Mouse (Mus musculus): Measurements from ENCODE around the gene Pex7. TPM values are rescaled to one million over a fixed set of nuclear protein-coding genes. Genes with fewer than 3 reads are reported as not detected.
"Not testable (repeated sequence)": the region's sequence is repeated elsewhere in the genome, so short reads cannot be mapped to it uniquely, and the experiment has no call there.

The Pex7 gene
- polyA plus RNA-seq, 1 experiment from 2014 or later, result 30.5 TPM

- Histone ChIP-seq H3K9ac (ENCODE audit: low read length) (no peak overlapping the region), H3K4me3 (ENCODE audit: low read length) (no peak overlapping the region), H3K4me2 (ENCODE audit: low read depth, low read length) (0 out of 2 replicates have a peak overlapping the region, but pooled peaks have one; percentile 40), H3K27me3 (ENCODE audit: control insufficient read depth, insufficient read depth, low read depth, low read length) (peaks cover 3% of the 10 kb centered on the region; the same call in 1 of the 2 replicates), H3K9me3 (ENCODE audit: control insufficient read depth, low read length) (no peaks in the 10 kb centered on the region), H3K4me1 (replicated peaks; ENCODE audit: control insufficient read depth, insufficient read depth, low read length) (peaks cover 17% of the 10 kb centered on the region), H3K36me3 (ENCODE audit: control insufficient read depth, insufficient read depth, low read length) (no peaks in the 10 kb centered on the region), H3K27ac (ENCODE audit: low read length) (no peak overlapping the region)
- 78% methylated on average over 9 of the region's 9 CpGs for WGBS
- ATAC-seq (ENCODE audit: low read depth), result no peak
Observed at GRCm38 (mm10) chr10:19936961-19937708, 29.6 kb upstream of the Pex7 start.

DNA sequence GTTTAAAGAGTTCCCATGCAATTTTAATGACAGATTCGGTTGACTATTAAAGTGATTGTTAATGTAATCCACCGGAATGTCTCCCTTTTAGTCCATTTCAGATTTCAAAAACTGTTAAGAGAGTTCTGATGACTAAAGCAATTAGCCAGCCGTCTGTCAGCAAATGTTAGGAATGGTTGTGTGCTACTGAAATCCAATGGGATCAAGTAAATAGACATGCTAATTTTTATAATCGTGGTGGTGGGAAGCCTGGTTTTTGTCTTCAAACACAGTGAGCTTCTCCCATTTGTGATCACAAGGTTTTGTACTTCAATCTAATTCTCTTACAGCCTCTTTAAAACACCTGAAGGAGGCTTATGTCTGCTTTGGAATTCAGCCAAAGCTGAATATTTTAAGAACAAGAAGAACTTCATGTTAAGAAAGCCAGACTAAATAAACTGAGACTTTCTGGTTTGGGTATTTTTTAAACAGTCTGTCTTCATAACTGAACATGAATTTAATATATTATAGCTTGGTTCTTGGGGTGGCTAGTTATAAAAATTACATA is 28.4 kb upstream of the Pex7 start:
- Histone ChIP-seq H3K36me3 (ENCODE audit: control insufficient read depth, insufficient read depth, low read length) (no peaks in the 10 kb centered on the region), H3K4me3 (ENCODE audit: low read length) (peak overlapping the region; percentile 31), H3K27ac (ENCODE audit: low read length) (no peak overlapping the region), H3K4me1 (replicated peaks; ENCODE audit: control insufficient read depth, insufficient read depth, low read length) (peaks cover 17% of the 10 kb centered on the region), H3K9ac (ENCODE audit: low read length) (no peak overlapping the region), H3K9me3 (ENCODE audit: control insufficient read depth, low read length) (no peaks in the 10 kb centered on the region), H3K4me2 (ENCODE audit: low read depth, low read length) (peak overlapping the region; percentile 98), H3K27me3 (ENCODE audit: control insufficient read depth, insufficient read depth, low read depth, low read length) (peaks cover 3% of the 10 kb centered on the region; the same call in 1 of the 2 replicates)
- ATAC-seq (ENCODE audit: low read depth), result no peak
- 43% methylated on average over 4 of the region's 4 CpGs for WGBS

DNA sequence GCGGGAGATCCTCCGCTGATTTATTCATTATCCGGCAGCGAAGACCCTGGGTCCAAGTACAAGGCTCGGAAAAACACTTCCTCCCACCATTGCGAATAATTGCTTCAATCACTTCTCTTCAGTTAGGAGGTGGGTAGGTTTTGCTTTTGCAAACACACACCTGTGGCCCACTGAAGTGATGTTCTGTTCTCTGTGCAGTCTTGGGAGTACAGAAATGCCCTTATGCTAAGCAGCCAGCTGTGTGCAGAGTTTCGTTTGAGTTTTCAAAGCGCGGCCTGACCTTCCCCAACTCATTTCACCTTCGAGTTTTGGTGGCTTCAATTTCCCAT is 27.8 kb upstream of the Pex7 start:
- Histone ChIP-seq H3K9me3 (ENCODE audit: control insufficient read depth, low read length) (no peaks in the 10 kb centered on the region), H3K36me3 (ENCODE audit: control insufficient read depth, insufficient read depth, low read length) (no peaks in the 10 kb centered on the region), H3K9ac (ENCODE audit: low read length) (peak overlapping the region; percentile 79), H3K4me3 (ENCODE audit: low read length) (peak overlapping the region; percentile 79), H3K4me1 (replicated peaks; ENCODE audit: control insufficient read depth, insufficient read depth, low read length) (peaks cover 14% of the 10 kb centered on the region), H3K27ac (ENCODE audit: low read length) (no peak overlapping the region), H3K27me3 (ENCODE audit: control insufficient read depth, insufficient read depth, low read depth, low read length) (peaks cover 3% of the 10 kb centered on the region; the same call in 1 of the 2 replicates), H3K4me2 (ENCODE audit: low read depth, low read length) (peak overlapping the region; percentile 98)
- no peak for ATAC-seq (ENCODE audit: low read depth)
- WGBS, result 6% methylated on average over 10 of the region's 10 CpGs

GRCm38 (mm10) chr10:19934384-19935294 is 27.1 kb upstream of the Pex7 start, which contains the start of gene Map3k5:
Map3k5 (plus strand) TSS chr10:19934472.
- Histone ChIP-seq H3K4me1 (replicated peaks; ENCODE audit: control insufficient read depth, insufficient read depth, low read length) (peaks cover 14% of the 10 kb centered on the region), H3K36me3 (ENCODE audit: control insufficient read depth, insufficient read depth, low read length) (no peaks in the 10 kb centered on the region), H3K9ac (ENCODE audit: low read length) (peak within 1 kb of the TSS; percentile 79), H3K4me2 (ENCODE audit: low read depth, low read length) (peak within 1 kb of the TSS; percentile 98), H3K4me3 (ENCODE audit: low read length) (peak within 1 kb of the TSS; percentile 79), H3K27me3 (ENCODE audit: control insufficient read depth, insufficient read depth, low read depth, low read length) (peaks cover 3% of the 10 kb centered on the region; the same call in 1 of the 2 replicates), H3K27ac (ENCODE audit: low read length) (peak within 1 kb of the TSS; percentile 84), H3K9me3 (ENCODE audit: control insufficient read depth, low read length) (no peaks in the 10 kb centered on the region)
- peak; percentile 76 for ATAC-seq (ENCODE audit: low read depth)
- WGBS, result under 1% methylated on average over 51 of the region's 95 CpGs

DNA sequence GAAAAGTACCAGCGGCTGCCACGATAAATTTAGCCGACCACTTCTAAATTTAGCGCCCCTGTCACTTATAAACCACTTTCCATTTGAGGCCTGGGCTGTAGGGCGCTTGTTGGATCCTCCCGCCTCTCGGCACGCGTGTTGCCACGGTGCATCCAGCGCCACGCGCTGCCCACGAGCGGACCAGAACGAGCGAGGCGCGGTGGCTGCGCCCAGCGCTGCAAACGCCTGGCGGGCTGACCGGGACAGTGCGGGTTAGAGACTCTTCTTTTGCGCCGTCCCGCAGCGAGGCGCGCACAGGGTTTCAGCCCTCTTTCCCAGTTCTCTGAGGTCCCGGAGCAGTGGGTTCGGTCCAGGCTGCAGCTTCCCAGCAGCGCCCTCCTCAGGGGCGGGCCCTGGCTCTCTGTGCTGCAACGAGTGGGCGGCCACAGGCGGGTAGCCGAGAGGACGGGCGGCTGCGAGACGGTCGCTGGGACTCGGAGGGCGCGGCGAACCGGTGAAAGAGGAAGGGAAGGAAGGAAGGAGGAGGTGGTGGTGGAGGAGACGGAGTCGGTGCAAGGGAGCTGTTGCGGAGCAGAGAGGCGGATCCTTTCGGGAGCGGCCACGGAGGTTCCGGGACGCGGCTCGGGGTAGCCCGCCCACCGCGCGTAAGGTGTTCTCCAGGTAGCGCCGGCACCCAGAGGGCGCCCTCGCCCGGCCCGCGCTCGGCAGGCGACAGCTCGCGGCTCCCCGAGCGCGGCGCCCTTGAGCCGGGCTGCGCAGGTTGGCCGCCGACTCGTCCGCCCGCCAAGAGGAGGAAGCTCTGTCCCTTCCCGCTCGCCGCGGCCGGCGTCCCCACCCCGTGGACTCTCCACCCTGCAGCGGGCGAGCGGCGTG is 26.3 kb upstream of the Pex7 start:
- H3K27me3 ChIP-seq (ENCODE audit: control insufficient read depth, insufficient read depth, low read depth, low read length), result peaks cover 3% of the 10 kb centered on the region; the same call in 1 of the 2 replicates
- peak; percentile 92 for ATAC-seq (ENCODE audit: low read depth)
- H3K9me3 ChIP-seq (ENCODE audit: control insufficient read depth, low read length), result no peaks in the 10 kb centered on the region
- H3K27ac ChIP-seq (ENCODE audit: low read length), result peak overlapping the region; percentile 84
- H3K4me1 ChIP-seq (replicated peaks; ENCODE audit: control insufficient read depth, insufficient read depth, low read length), result peaks cover 11% of the 10 kb centered on the region
- peak overlapping the region; percentile 98 for H3K4me2 ChIP-seq (ENCODE audit: low read depth, low read length)
- peak overlapping the region; percentile 79 for H3K4me3 ChIP-seq (ENCODE audit: low read length)
- H3K36me3 ChIP-seq (ENCODE audit: control insufficient read depth, insufficient read depth, low read length), result no peaks in the 10 kb centered on the region
- 1% methylated on average over 79 of the region's 97 CpGs for whole genome bisulfite sequencing
- H3K9ac ChIP-seq (ENCODE audit: low read length), result peak overlapping the region; percentile 79

DNA sequence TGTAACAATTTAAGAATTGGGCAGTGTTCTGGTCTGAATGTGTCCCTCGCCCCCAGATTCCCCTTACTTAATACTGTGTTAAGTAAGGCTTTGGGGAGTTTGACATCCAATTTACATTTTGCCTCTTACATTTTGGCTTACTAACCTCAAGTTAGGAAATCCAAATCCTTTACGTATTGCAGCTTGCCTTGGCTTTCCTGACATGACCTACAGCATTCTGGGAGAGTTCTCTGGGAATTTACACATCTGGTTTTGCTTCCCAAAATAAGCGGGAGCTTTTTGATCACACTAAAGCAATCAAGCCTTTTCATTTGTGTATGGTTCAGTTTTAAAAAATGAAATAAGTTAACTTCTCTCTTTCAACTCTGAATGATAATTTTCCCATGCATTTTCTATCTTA is 25.5 kb upstream of the Pex7 start:
- Histone ChIP-seq H3K9ac (ENCODE audit: low read length) (no peak overlapping the region), H3K9me3 (ENCODE audit: control insufficient read depth, low read length) (no peaks in the 10 kb centered on the region), H3K4me2 (ENCODE audit: low read depth, low read length) (peak overlapping the region; percentile 98), H3K36me3 (ENCODE audit: control insufficient read depth, insufficient read depth, low read length) (no peaks in the 10 kb centered on the region), H3K4me1 (replicated peaks; ENCODE audit: control insufficient read depth, insufficient read depth, low read length) (peaks cover 9% of the 10 kb centered on the region), H3K27me3 (ENCODE audit: control insufficient read depth, insufficient read depth, low read depth, low read length) (peaks cover 3% of the 10 kb centered on the region; the same call in 1 of the 2 replicates), H3K27ac (ENCODE audit: low read length) (no peak overlapping the region), H3K4me3 (ENCODE audit: low read length) (peak overlapping the region; percentile 79; the same call in 1 of the 2 replicates)
- ATAC-seq (ENCODE audit: low read depth), result no peak
- WGBS, result 36% methylated on average over 3 of the region's 3 CpGs

- Histone ChIP-seq H3K36me3 (ENCODE audit: control insufficient read depth, insufficient read depth, low read length) (no peaks in the 10 kb centered on the region), H3K9me3 (ENCODE audit: control insufficient read depth, low read length) (no peaks in the 10 kb centered on the region), H3K4me1 (replicated peaks; ENCODE audit: control insufficient read depth, insufficient read depth, low read length) (no peaks in the 10 kb centered on the region), H3K27ac (ENCODE audit: low read length) (no peak overlapping the region), H3K4me3 (ENCODE audit: low read length) (no peak overlapping the region), H3K9ac (ENCODE audit: low read length) (no peak overlapping the region), H3K27me3 (ENCODE audit: control insufficient read depth, insufficient read depth, low read depth, low read length) (peaks cover 3% of the 10 kb centered on the region; the same call in 1 of the 2 replicates), H3K4me2 (ENCODE audit: low read depth, low read length) (no peak overlapping the region)
- 61% methylated on average over 1 of the region's 1 CpGs for WGBS
- no peak for ATAC-seq (ENCODE audit: low read depth)
Observed at GRCm38 (mm10) chr10:19928205-19928604, 20.7 kb upstream of the Pex7 start.

DNA sequence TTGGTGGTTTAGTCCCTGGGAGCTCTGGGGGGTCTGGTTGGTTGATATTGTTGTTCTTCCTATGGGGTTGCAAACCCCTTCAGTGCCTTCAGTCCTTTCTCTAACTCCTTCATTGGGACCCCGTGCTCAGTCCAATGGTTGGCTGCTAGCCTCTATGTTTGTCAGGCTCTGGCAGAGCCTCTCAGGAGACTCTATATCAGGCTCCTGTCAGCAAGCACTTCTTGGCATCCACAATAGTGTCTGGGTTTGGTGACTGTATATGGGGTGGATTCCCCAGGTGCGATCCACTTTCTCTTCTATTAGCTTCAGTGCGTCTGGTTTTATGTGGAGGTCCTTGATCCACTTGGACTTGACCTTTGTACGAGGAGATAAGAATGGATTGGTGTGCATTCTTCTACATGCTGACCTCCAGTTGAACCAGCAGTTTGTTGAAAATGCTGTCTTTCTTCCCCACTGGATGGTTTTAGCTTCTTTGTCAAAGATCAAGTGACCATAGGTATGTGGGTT is 19.0 kb upstream of the Pex7 start:
- not testable (repeated sequence) for H3K36me3 ChIP-seq (ENCODE audit: control insufficient read depth, insufficient read depth, low read length); H3K9me3 ChIP-seq (ENCODE audit: control insufficient read depth, low read length); H3K4me1 ChIP-seq (replicated peaks; ENCODE audit: control insufficient read depth, insufficient read depth, low read length); ATAC-seq (ENCODE audit: low read depth); H3K4me3 ChIP-seq (ENCODE audit: low read length); H3K9ac ChIP-seq (ENCODE audit: low read length); H3K4me2 ChIP-seq (ENCODE audit: low read depth, low read length); H3K27ac ChIP-seq (ENCODE audit: low read length); H3K27me3 ChIP-seq (ENCODE audit: control insufficient read depth, insufficient read depth, low read depth, low read length)
- 57% methylated on average over 4 of the region's 4 CpGs for WGBS

All from lung, embryonic 16.5 days (tissue).